Mouse (Mus musculus): ENCODE data around the gene Ppp1r14a. TPM values are rescaled to one million over a fixed set of nuclear protein-coding genes. Genes with fewer than 3 reads are reported as not detected.

The Ppp1r14a gene
- polyA plus RNA-seq, 1 experiment from 2014 or later, result 2.5 TPM

GRCm38 (mm10) chr7:29253842-29254241, 35.3 kb upstream of the Ppp1r14a start:
- Histone ChIP-seq H3K4me2 (ENCODE audit: low read length) (no peak overlapping the region), H3K36me3 (ENCODE audit: control insufficient read depth, insufficient read depth, low read length) (no peaks in the 10 kb centered on the region), H3K27me3 (ENCODE audit: control insufficient read depth, insufficient read depth, low read depth, low read length) (peaks cover 4% of the 10 kb centered on the region; the same call in 1 of the 2 replicates), H3K9me3 (replicated peaks; ENCODE audit: control insufficient read depth, low read length, poor library complexity, severe bottlenecking) (no peaks in the 10 kb centered on the region), H3K4me3 (ENCODE audit: low read depth, low read length) (no peak overlapping the region), H3K9ac (ENCODE audit: low read depth, low read length) (no peak overlapping the region), H3K4me1 (ENCODE audit: control insufficient read depth, insufficient read depth, low read length) (no peaks in the 10 kb centered on the region), H3K27ac (ENCODE audit: low read length) (no peak overlapping the region)
- no peak for ATAC-seq
- WGBS, result 59% methylated on average over 5 of the region's 5 CpGs

GRCm38 (mm10) chr7:29255875-29256274, 33.2 kb upstream of the Ppp1r14a start:
- no peak for ATAC-seq

GRCm38 (mm10) chr7:29257368-29257767, 31.7 kb upstream of the Ppp1r14a start:
- Histone ChIP-seq H3K27me3 (ENCODE audit: control insufficient read depth, insufficient read depth, low read depth, low read length) (no peaks in the 10 kb centered on the region), H3K27ac (ENCODE audit: low read length) (no peak overlapping the region), H3K4me2 (ENCODE audit: low read length) (no peak overlapping the region), H3K9ac (ENCODE audit: low read depth, low read length) (no peak overlapping the region), H3K4me1 (ENCODE audit: control insufficient read depth, insufficient read depth, low read length) (no peaks in the 10 kb centered on the region; the same call in 1 of the 2 replicates), H3K36me3 (ENCODE audit: control insufficient read depth, insufficient read depth, low read length) (no peaks in the 10 kb centered on the region), H3K4me3 (ENCODE audit: low read depth, low read length) (no peak overlapping the region), H3K9me3 (replicated peaks; ENCODE audit: control insufficient read depth, low read length, poor library complexity, severe bottlenecking) (no peaks in the 10 kb centered on the region)
- WGBS, result 95% methylated on average over 1 of the region's 1 CpGs
- ATAC-seq, result no peak

More at GRCm38 (mm10) chr7:29255875-29256274, 33.2 kb upstream of the Ppp1r14a start:
- H3K27me3 ChIP-seq (ENCODE audit: control insufficient read depth, insufficient read depth, low read depth, low read length), result no peaks in the 10 kb centered on the region
- H3K4me2 ChIP-seq (ENCODE audit: low read length), result no peak overlapping the region
- H3K4me1 ChIP-seq (ENCODE audit: control insufficient read depth, insufficient read depth, low read length), result no peaks in the 10 kb centered on the region; the same call in 1 of the 2 replicates
- H3K27ac ChIP-seq (ENCODE audit: low read length), result no peak overlapping the region
- 88% methylated on average over 4 of the region's 4 CpGs for WGBS
- no peak overlapping the region for H3K9ac ChIP-seq (ENCODE audit: low read depth, low read length)
- no peak overlapping the region for H3K4me3 ChIP-seq (ENCODE audit: low read depth, low read length)
- H3K9me3 ChIP-seq (replicated peaks; ENCODE audit: control insufficient read depth, low read length, poor library complexity, severe bottlenecking), result no peaks in the 10 kb centered on the region
- H3K36me3 ChIP-seq (ENCODE audit: control insufficient read depth, insufficient read depth, low read length), result no peaks in the 10 kb centered on the region

GRCm38 (mm10) chr7:29259781-29260730, 29.1 kb upstream of the Ppp1r14a start:
- no peak for ATAC-seq
- H3K9ac ChIP-seq (ENCODE audit: low read depth, low read length), result no peak overlapping the region
- no peak overlapping the region for H3K4me2 ChIP-seq (ENCODE audit: low read length)
- H3K27me3 ChIP-seq (ENCODE audit: control insufficient read depth, insufficient read depth, low read depth, low read length), result no peaks in the 10 kb centered on the region
- no peaks in the 10 kb centered on the region for H3K36me3 ChIP-seq (ENCODE audit: control insufficient read depth, insufficient read depth, low read length)
- 68% methylated on average over 10 of the region's 10 CpGs for WGBS
- H3K27ac ChIP-seq (ENCODE audit: low read length), result no peak overlapping the region
- H3K4me1 ChIP-seq (ENCODE audit: control insufficient read depth, insufficient read depth, low read length), result no peaks in the 10 kb centered on the region; the same call in 1 of the 2 replicates
- no peaks in the 10 kb centered on the region for H3K9me3 ChIP-seq (replicated peaks; ENCODE audit: control insufficient read depth, low read length, poor library complexity, severe bottlenecking)
- H3K4me3 ChIP-seq (ENCODE audit: low read depth, low read length), result no peak overlapping the region

GRCm38 (mm10) chr7:29262151-29262550, 27.0 kb upstream of the Ppp1r14a start:
- no peak for ATAC-seq
- no peaks in the 10 kb centered on the region; the same call in 1 of the 2 replicates for H3K4me1 ChIP-seq (ENCODE audit: control insufficient read depth, insufficient read depth, low read length)
- H3K36me3 ChIP-seq (ENCODE audit: control insufficient read depth, insufficient read depth, low read length), result no peaks in the 10 kb centered on the region
- no peak overlapping the region for H3K9ac ChIP-seq (ENCODE audit: low read depth, low read length)
- no peaks in the 10 kb centered on the region for H3K9me3 ChIP-seq (replicated peaks; ENCODE audit: control insufficient read depth, low read length, poor library complexity, severe bottlenecking)
- no peak overlapping the region for H3K4me3 ChIP-seq (ENCODE audit: low read depth, low read length)
- no peak overlapping the region for H3K4me2 ChIP-seq (ENCODE audit: low read length)
- H3K27ac ChIP-seq (ENCODE audit: low read length), result no peak overlapping the region
- 88% methylated on average over 6 of the region's 6 CpGs for WGBS
- no peaks in the 10 kb centered on the region for H3K27me3 ChIP-seq (ENCODE audit: control insufficient read depth, insufficient read depth, low read depth, low read length)

- H3K4me3 ChIP-seq (ENCODE audit: low read depth, low read length), result no peak overlapping the region
- H3K4me1 ChIP-seq (ENCODE audit: control insufficient read depth, insufficient read depth, low read length), result no peaks in the 10 kb centered on the region; the same call in 1 of the 2 replicates
- no peak overlapping the region for H3K4me2 ChIP-seq (ENCODE audit: low read length)
- no peak for ATAC-seq
- H3K36me3 ChIP-seq (ENCODE audit: control insufficient read depth, insufficient read depth, low read length), result no peaks in the 10 kb centered on the region
- H3K27ac ChIP-seq (ENCODE audit: low read length), result no peak overlapping the region
- no peak overlapping the region for H3K9ac ChIP-seq (ENCODE audit: low read depth, low read length)
- no peaks in the 10 kb centered on the region for H3K9me3 ChIP-seq (replicated peaks; ENCODE audit: control insufficient read depth, low read length, poor library complexity, severe bottlenecking)
- no peaks in the 10 kb centered on the region for H3K27me3 ChIP-seq (ENCODE audit: control insufficient read depth, insufficient read depth, low read depth, low read length)
- WGBS, result 89% methylated on average over 3 of the region's 3 CpGs
Observed at GRCm38 (mm10) chr7:29263831-29264230, 25.3 kb upstream of the Ppp1r14a start.

- 74% methylated on average over 7 of the region's 7 CpGs for WGBS
- no peak overlapping the region for H3K27ac ChIP-seq (ENCODE audit: low read length)
- H3K9ac ChIP-seq (ENCODE audit: low read depth, low read length), result no peak overlapping the region
- no peak overlapping the region for H3K4me2 ChIP-seq (ENCODE audit: low read length)
- no peaks in the 10 kb centered on the region for H3K9me3 ChIP-seq (replicated peaks; ENCODE audit: control insufficient read depth, low read length, poor library complexity, severe bottlenecking)
- no peaks in the 10 kb centered on the region for H3K36me3 ChIP-seq (ENCODE audit: control insufficient read depth, insufficient read depth, low read length)
- no peak for ATAC-seq
- no peaks in the 10 kb centered on the region for H3K4me1 ChIP-seq (ENCODE audit: control insufficient read depth, insufficient read depth, low read length)
- no peaks in the 10 kb centered on the region for H3K27me3 ChIP-seq (ENCODE audit: control insufficient read depth, insufficient read depth, low read depth, low read length)
- H3K4me3 ChIP-seq (ENCODE audit: low read depth, low read length), result no peak overlapping the region
Observed at GRCm38 (mm10) chr7:29265636-29266035, 23.5 kb upstream of the Ppp1r14a start.

- no peak for ATAC-seq
- Histone ChIP-seq H3K36me3 (ENCODE audit: control insufficient read depth, insufficient read depth, low read length) (no peaks in the 10 kb centered on the region), H3K4me2 (ENCODE audit: low read length) (no peak overlapping the region), H3K4me3 (ENCODE audit: low read depth, low read length) (no peak overlapping the region), H3K9me3 (replicated peaks; ENCODE audit: control insufficient read depth, low read length, poor library complexity, severe bottlenecking) (no peaks in the 10 kb centered on the region), H3K27ac (ENCODE audit: low read length) (no peak overlapping the region), H3K9ac (ENCODE audit: low read depth, low read length) (no peak overlapping the region), H3K4me1 (ENCODE audit: control insufficient read depth, insufficient read depth, low read length) (no peaks in the 10 kb centered on the region), H3K27me3 (ENCODE audit: control insufficient read depth, insufficient read depth, low read depth, low read length) (no peaks in the 10 kb centered on the region)
- WGBS, result 53% methylated on average over 4 of the region's 4 CpGs
Observed at GRCm38 (mm10) chr7:29266931-29267330, 22.2 kb upstream of the Ppp1r14a start.

- Histone ChIP-seq H3K27ac (ENCODE audit: low read length) (no peak overlapping the region), H3K9me3 (replicated peaks; ENCODE audit: control insufficient read depth, low read length, poor library complexity, severe bottlenecking) (no peaks in the 10 kb centered on the region), H3K4me1 (ENCODE audit: control insufficient read depth, insufficient read depth, low read length) (no peaks in the 10 kb centered on the region), H3K9ac (ENCODE audit: low read depth, low read length) (no peak overlapping the region), H3K36me3 (ENCODE audit: control insufficient read depth, insufficient read depth, low read length) (no peaks in the 10 kb centered on the region), H3K4me3 (ENCODE audit: low read depth, low read length) (no peak overlapping the region), H3K27me3 (ENCODE audit: control insufficient read depth, insufficient read depth, low read depth, low read length) (no peaks in the 10 kb centered on the region), H3K4me2 (ENCODE audit: low read length) (no peak overlapping the region)
- WGBS, result 84% methylated on average over 4 of the region's 4 CpGs
- ATAC-seq, result no peak
Observed at GRCm38 (mm10) chr7:29270445-29270844, 18.7 kb upstream of the Ppp1r14a start.
